Mouse (Mus musculus) kidney, postnatal 14 days (tissue): ENCODE data around the gene Aco2.

Experiments
- DNase-seq: peaks from one replicate; pipeline ENCODE4 v3.0.0; 2022; ENCODE audit warnings: mixed read lengths

Aco2 gene

GRCm38 (mm10) chr15:81921255-81921654 lies 49.1 kb downstream of the Aco2 start:
- no peak for DNase-seq

DNA sequence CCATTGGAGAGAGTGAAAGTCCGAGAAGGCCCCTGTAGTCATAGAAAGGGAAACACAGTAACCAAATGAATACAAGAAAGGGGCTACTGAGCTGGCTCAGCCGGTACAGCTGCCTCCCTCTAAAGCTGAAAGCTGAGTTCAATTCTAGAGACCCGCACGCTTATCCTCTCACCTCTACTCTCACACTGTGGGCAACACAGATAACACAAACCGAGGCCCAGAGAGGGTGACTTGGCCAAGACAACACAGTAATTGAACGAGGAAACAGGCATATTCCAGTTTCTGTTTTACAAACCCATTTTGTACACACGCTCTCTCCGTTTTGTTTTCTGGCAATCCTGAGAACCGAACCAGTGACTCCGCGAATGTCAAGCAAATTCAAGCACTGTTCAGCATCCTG lies 52.8 kb downstream of the Aco2 start:
- DNase-seq: no peak

DNA sequence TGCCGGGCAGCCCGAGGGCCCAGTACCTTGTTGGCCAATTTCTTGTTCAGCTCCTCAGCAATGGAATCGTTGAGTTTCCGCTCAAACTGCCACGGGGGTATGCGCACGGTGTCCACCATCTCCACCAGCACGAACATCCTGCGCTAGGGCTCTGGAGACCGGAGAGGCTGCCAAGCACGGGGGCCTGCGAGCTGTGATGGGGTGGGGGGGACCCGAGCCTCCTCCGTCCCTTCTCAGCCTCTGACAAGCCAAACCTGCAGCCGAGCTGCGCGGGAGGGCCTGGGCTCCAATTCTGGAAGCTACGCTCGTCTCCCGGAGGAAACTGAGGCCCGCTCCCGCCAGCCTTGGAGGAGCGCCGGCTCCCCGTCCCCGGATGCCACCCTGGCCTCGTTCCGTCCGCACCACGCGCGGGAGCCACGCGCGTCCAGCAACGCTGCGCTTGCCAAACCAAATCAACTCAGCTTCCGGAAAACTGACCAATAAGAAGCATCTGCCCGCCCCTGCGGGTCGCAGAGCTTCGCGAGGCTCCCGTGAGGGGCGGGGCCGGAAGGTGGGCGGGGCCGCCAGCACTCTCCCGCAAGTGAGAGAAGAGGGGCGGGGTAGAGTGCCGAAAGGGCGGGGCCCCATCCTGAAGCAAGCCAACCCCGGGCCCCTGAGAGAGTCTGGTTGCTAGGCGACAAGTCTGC lies 53.8 kb downstream of the Aco2 start, which contains the start of gene Polr3h:
TSS of gene Polr3h (minus strand) at position 481 of the 686 bp plus-strand sequence.
- DNase-seq: peak; percentile 98

DNA sequence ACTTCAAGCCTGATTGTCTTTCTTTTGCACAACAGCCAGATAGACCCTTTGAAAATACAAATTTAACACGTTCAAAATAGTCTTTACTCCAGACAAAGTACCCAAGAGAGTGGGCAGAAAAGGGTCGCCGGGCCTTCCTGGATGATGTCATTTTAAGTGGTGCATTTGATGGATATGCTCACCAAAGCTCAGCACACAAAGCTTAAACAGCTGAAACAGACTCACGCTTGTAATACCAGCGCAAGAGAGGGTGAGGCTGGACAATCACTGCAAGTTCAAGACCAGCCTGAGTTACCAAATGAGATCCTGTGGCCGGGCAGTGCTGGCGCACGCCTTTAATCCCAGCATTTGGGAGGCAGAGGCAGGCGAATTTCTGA lies 54.3 kb downstream of the Aco2 start:
- DNase-seq: no peak

GRCm38 (mm10) chr15:81927741-81928140 lies 55.6 kb downstream of the Aco2 start:
- DNase-seq: peak; percentile 88

GRCm38 (mm10) chr15:81928277-81928676 lies 56.2 kb downstream of the Aco2 start:
- DNase-seq: peak; percentile 88

- DNase-seq: peak; percentile 70
These were observed 60.9 kb downstream of the Aco2 start for GRCm38 (mm10) chr15:81932951-81933470.

DNA sequence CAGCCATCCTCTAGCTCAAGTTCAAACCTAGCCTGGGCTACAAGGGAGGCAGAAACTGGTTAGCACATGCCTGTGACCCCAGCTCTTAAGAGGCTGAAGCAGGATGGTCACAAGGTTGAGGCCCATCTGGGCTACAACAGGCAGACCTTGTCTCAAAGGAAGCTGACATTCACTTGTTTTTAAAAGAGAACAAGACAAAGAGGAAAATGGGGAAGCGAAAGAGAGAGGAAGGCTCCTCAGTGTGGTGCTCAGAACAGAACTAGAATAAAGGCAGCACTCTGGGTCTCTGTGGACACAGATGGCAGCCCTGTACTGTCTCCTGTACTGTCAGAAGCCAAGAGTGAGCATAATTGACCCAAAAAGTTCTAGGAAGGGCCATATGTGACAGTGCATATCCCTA lies 61.9 kb downstream of the Aco2 start:
- no peak for DNase-seq

DNA sequence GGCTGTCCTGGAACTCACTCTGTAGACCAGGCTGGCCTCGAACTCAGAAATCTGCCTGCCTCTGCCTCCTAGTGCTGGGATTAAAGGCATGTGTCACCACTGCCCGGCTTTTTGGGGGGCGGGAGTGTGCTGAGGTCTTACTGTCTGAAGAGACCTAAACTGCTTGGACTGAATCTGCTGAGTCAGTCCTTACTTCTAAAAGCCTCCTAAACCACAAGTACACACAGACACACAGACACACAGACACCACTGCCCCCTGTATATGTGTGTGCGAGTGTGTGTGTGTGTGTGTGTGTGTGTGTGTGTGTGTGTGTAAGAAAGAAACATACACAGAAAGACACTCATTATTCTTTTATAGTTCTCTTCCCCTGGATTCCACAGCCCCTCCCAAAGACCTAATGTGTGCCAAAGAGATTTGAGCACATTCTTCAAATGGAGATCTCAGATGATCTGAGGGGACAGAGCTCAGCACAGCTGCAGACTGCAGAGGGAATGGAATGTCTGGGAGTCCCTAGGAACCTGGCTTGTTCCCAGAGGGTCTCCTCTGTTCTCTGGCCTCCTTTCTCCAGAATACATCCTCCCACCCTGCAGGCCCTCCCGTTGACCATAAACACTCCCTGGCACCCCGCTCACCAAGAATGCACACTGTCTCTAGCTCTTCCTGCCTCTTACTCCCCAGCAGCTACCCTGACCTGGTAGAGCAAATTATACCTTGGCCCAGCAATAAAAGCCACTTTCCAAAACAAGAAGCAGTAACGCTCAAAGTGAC lies 63.9 kb downstream of the Aco2 start:
- DNase-seq: no peak

- peak; percentile 70 for DNase-seq
These were observed 64.6 kb downstream of the Aco2 start, which contains the start of gene Csdc2 for GRCm38 (mm10) chr15:81936679-81937078. TSS of gene Csdc2 (plus strand) at chr15:81936759.

DNA sequence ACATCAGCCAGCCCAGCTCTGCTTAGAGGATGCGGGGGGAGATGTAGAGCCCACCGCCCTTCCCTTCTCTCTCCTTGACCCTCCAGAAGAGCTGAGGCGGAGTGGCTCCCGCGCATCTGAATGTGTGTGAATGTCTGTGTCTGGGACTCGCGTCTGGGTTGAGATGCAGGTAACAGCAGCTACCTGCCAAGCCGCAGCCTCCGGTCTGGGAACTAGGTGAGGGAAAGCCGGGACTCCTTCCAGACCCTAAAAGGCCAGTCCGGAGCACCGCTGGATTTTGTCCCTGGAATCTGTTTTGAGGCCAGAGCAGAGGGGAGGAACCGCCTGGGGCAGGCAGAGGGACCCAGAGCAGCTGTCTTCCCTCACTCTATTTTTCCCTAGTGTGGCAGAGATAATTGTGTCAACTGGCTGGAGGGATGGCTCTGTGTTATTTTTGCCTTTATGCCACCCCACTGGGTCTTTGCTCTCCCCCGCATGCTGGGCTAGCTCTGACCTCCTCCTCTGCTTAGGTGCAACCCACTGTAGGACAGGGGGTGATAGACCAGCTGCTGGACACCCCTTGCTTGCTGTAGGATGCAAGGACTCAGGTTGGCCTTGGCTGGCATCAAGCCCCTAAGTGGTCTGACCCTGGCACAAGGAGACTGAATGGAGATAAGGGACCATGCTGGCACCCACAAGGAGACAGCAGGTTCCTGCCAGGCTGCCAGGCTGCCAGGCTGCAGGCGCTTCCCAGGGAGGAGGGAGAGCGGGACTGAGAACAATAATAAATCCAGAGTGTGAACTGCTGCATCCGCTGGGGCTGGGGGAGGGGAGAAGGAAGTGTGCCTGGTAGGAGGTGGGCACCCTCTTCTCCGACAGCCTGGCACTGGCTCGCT lies 65.2 kb downstream of the Aco2 start:
- DNase-seq: peak; percentile 41

DNA sequence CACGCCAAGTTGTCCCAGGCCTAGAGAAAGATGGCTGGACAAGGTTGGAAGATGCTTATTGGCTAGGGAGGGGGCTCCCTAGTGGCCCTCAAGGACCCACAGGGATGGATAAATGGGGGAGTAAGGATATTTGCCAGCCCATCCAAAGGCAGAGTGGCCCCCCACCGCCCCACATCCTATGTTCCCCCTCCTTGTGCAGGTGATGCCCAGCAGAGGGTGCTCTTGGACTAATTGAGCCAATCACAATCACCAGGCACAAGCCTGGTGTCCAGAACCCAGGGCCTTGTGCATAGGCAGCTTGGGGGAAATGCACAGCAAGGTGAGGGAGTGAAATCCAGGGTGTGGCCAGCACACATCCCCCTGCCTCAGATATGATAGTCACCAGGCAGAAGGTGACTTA lies 66.1 kb downstream of the Aco2 start:
- no peak for DNase-seq

DNA sequence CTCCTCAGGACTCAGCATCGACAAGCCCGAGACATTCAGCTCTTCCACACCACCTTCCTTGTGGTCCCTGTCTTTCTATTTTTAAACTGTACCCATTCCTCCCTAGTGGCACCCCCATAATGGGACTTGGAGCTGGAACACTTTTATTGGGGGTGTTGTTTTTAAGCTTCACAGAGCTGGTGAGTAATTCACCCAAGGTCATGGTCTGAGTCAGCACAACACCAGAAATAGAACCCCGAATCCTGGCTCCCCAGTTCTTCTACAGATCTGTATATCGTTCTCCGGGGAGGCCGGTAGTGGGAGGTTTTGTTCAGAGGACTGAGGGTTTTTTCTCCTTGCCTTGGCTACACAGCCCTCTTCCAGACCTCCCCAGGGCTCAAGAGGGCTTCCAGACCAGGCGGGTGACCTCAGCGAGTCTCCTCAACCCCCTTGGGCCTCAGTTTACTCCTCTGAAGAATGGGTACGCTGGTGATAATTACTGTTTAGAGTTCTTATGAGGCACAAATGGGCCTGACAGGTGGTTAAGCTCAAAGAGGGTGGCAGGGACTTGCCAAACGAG lies 67.1 kb downstream of the Aco2 start:
- no peak for DNase-seq

- no peak for DNase-seq
These were observed 67.7 kb downstream of the Aco2 start for GRCm38 (mm10) chr15:81939774-81940173.

DNA sequence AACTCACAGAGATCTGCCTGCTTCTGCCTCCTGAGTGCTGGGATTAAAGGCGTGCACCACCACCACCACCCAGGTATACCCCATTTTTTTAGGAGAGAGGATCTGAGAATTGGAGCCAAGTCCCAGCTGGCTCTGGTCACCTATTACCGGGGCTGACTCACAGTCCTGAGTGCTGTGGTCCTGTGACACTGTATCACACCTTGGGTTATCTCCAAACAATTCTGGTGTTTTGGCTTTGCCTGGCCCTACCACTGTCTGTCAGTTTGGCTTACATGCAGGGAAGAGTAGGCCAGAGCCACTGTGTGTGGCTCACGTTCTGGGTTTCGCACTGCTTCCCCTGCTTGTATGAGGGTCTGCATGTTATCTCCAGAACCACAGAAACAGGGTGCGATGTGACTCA lies 68.1 kb downstream of the Aco2 start:
- no peak for DNase-seq

- no peak for DNase-seq
These were observed 68.9 kb downstream of the Aco2 start for GRCm38 (mm10) chr15:81941010-81941409.

DNA sequence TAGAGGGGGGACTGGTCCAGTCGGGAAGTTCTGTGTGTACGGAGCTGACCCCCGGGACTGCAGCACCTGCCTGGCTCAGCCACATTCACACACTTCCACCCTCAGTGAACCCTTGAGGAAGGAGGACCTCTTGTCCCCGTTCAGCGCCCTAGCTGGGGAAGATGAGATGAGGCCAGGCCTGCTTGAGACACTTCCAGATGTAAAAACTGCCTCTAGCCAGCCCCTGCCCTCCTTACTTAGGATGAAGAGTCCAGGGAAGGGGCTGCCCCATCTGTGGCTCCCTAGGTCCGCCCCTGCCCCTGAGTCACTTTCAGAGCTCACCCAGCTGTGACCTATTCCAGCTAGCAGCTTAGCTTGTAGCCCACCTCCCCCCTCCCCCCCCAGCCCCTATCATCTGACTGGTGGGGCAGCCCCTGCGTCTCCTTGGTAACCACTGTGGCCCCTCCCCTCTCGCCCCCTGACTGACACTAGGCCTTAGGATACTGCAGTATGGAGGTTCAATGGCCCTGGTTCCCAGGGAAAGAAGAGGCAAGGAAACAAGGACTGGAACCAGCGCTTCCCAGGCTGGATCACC lies 71.2 kb downstream of the Aco2 start:
- no peak for DNase-seq

GRCm38 (mm10) chr15:81949076-81949475 lies 77.0 kb downstream of the Aco2 start:
- DNase-seq: no peak

- peak; percentile 48 for DNase-seq
These were observed 77.5 kb downstream of the Aco2 start for GRCm38 (mm10) chr15:81949476-81950131.

GRCm38 (mm10) chr15:81950716-81951115 lies 78.6 kb downstream of the Aco2 start:
- DNase-seq: no peak

- DNase-seq: no peak
These were observed 79.0 kb downstream of the Aco2 start for GRCm38 (mm10) chr15:81951159-81951558.

GRCm38 (mm10) chr15:81952310-81952709 lies 80.2 kb downstream of the Aco2 start:
- DNase-seq: no peak
